Mouse (Mus musculus) megakaryocyte, embryonic 14.5 days (primary cell): ENCODE data around the gene Gm20388.

Experiments used
- FLI1 ChIP-seq: IDR thresholded peaks from 2 replicates; pipeline ENCODE4 v1.6.1; 2012; ENCODE audit warnings: low read length, inconsistent platforms, mixed read lengths
- GATA1 ChIP-seq: IDR thresholded peaks from 3 replicates; pipeline ENCODE4 v1.6.1; 2012; ENCODE audit warnings: mixed read lengths, low read length, inconsistent platforms, borderline replicate concordance

DNA sequence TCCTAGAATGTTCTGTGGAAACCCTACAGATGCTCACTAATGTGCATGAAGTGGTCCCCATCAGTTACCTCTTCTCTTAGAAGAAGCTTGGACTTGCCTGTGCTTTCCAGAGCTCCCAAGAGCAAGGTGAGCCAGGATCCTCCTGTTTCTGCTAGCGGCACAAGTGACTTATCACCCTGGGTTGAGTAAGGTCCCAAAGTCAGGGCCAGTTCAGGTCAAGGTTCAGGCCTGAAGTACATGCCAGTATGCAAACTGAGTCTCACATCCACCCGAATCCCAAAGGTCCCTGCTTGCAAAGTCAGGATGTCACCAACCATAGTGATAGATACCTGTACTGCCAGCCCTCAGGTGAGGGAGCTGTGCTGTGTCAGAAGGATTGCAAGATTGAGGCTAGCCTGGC lies 1959.5 kb downstream of the Gm20388 start:
- TF ChIP-seq GATA1 (no peak), FLI1 (no peak)
